Mouse (Mus musculus) left cerebral cortex, adult 11 months (tissue): ENCODE measurements at regions not wholly inside any gene's neighbourhood (a gene's known extent, or its start where the extent isn't known, plus 50 kb on each side); places are given as distances from the start of the nearest gene placed in this dataset.

ENCODE experiments used
- DNase-seq: peaks from one replicate; pipeline ENCODE4 v3.0.0; 2022; ENCODE audit warnings: low spot score

DNA sequence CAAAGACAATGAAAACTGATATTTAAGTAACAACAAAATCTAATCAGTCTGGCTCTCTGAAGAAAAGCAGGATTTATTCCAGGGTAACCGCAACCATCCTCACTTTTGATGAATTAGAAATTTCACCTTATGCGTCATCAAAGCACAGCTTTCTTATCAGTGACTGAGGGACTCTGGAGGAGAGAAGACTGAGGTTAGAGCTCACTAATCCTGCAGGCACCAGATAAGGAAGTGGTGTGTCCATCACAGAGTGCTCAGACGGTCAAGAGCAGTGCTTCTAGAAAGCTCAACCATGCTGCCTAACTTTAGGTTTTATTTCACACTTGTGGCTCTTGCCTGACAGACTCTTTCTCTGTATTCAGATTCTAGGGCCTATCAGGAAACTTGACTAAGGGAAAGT is 1021.2 kb upstream of the Adgrl4 start:
- DNase-seq, result no peak

- no peak for DNase-seq
These were observed 1009.7 kb upstream of the Adgrl4 start for GRCm38 (mm10) chr3:150427965-150428364.

GRCm38 (mm10) chr3:150431291-150431690 is 1006.4 kb upstream of the Adgrl4 start:
- no peak for DNase-seq

- DNase-seq, result peak; percentile 26
These were observed 1002.5 kb upstream of the Adgrl4 start for GRCm38 (mm10) chr3:150435199-150435598.

DNA sequence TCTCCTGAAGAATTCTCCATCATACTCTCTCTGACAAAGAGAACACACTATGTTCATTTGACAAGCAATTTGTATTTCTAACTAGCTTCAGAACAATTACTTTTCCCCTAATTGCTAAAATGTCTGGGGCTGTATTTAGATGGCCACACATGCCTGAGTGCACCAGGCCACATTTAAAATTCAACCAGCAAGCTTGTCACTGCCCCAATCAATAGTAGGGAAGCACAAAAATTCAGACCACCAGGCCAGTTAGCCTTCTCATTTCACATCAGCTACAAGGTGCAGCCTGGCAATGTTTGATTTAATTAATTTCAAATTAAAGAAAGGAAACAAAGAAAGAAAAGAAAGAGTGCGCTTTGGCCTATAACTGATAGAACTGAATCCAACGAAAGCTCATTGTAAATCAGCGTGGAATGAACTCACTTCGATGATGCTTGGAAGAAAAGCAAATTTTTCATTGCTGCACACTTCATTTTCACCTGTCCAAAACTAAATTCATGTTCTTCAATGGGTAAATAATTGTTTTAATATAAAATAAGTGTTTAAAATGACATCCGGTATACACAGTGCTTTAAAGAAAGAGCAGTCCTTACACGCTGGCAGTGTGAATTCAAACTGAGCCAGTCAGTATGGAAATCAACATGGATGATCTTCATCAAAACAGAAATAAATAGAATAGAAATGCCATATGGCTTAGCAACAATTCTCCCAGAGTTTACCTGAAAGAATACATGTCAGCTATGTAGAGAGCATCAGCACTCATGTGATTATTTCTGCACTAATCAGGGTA is 1001.7 kb upstream of the Adgrl4 start:
- no peak for DNase-seq
